Mouse (Mus musculus) activated CD4-positive, CD25-positive, alpha-beta regulatory T cell, adult 4 months (primary cell): ENCODE results near the gene Taf8. TPM values are rescaled to one million over a fixed set of nuclear protein-coding genes. Genes with fewer than 3 reads are reported as not detected.

Experiments
- ATAC-seq: one replicate; pipeline ENCODE4 v1.8.0; 2017
- polyA plus RNA-seq, 2 experiments: library from polyadenylated mRNA; unstranded; fragments of 100-300 nt; shearing (Covaris generic); gene quantifications; one replicate each; pipeline ENCODE4 v1.2.1; 2017

The Taf8 gene
- polyA plus RNA-seq, 2 experiments from 2014 or later, result 51.5 to 61.3 TPM

- no peak for ATAC-seq
Measured at GRCm38 (mm10) chr17:47482401-47482800, 19.7 kb downstream of the Taf8 start.

GRCm38 (mm10) chr17:47479887-47480286 is 22.2 kb downstream of the Taf8 start:
- ATAC-seq, result no peak

- ATAC-seq, result no peak
Measured at GRCm38 (mm10) chr17:47475714-47476113, 26.4 kb downstream of the Taf8 start.

GRCm38 (mm10) chr17:47475181-47475580 is 26.9 kb downstream of the Taf8 start:
- no peak for ATAC-seq

GRCm38 (mm10) chr17:47474250-47474649 is 27.8 kb downstream of the Taf8 start:
- ATAC-seq, result no peak

- ATAC-seq, result no peak
Measured at GRCm38 (mm10) chr17:47473434-47473974, 28.6 kb downstream of the Taf8 start.

GRCm38 (mm10) chr17:47472435-47473350 is 29.4 kb downstream of the Taf8 start:
- ATAC-seq, result no peak

- ATAC-seq, result no peak
Measured at GRCm38 (mm10) chr17:47470686-47471085, 31.4 kb downstream of the Taf8 start.

- ATAC-seq, result no peak
Measured at GRCm38 (mm10) chr17:47470121-47470520, 32.0 kb downstream of the Taf8 start.

- no peak for ATAC-seq
Measured at GRCm38 (mm10) chr17:47469642-47470041, 32.5 kb downstream of the Taf8 start.

- ATAC-seq, result no peak
Measured at GRCm38 (mm10) chr17:47468466-47468865, 33.6 kb downstream of the Taf8 start.

GRCm38 (mm10) chr17:47468063-47468462 is 34.0 kb downstream of the Taf8 start:
- no peak for ATAC-seq

GRCm38 (mm10) chr17:47467659-47468058 is 34.4 kb downstream of the Taf8 start:
- no peak for ATAC-seq

GRCm38 (mm10) chr17:47466284-47466683 is 35.8 kb downstream of the Taf8 start:
- no peak for ATAC-seq

GRCm38 (mm10) chr17:47465016-47465415 is 37.1 kb downstream of the Taf8 start:
- no peak for ATAC-seq

- ATAC-seq, result no peak
Measured at GRCm38 (mm10) chr17:47464248-47464965, 37.7 kb downstream of the Taf8 start.

GRCm38 (mm10) chr17:47462728-47463388 is 39.2 kb downstream of the Taf8 start:
- ATAC-seq, result no peak

- no peak for ATAC-seq
Measured at GRCm38 (mm10) chr17:47462209-47462608, 39.9 kb downstream of the Taf8 start.

- ATAC-seq, result no peak
Measured at GRCm38 (mm10) chr17:47461688-47462087, 40.4 kb downstream of the Taf8 start.

- no peak for ATAC-seq
Measured at GRCm38 (mm10) chr17:47459341-47459919, 42.7 kb downstream of the Taf8 start.

- ATAC-seq, result no peak
Measured at GRCm38 (mm10) chr17:47458936-47459335, 43.2 kb downstream of the Taf8 start.

GRCm38 (mm10) chr17:47458310-47458709 is 43.8 kb downstream of the Taf8 start:
- ATAC-seq, result no peak

GRCm38 (mm10) chr17:47454675-47455074 is 47.4 kb downstream of the Taf8 start:
- ATAC-seq, result no peak
